Mouse (Mus musculus) left cerebral cortex, adult 11 months (tissue): ENCODE measurements around the gene Fat3.
A peak's percentile ranks its signal among the peaks of the same experiment; 100 is the strongest.

Source experiments
- DNase-seq: peaks from one replicate; pipeline ENCODE4 v3.0.0; 2022; ENCODE audit warnings: low spot score

Fat3 gene

DNA sequence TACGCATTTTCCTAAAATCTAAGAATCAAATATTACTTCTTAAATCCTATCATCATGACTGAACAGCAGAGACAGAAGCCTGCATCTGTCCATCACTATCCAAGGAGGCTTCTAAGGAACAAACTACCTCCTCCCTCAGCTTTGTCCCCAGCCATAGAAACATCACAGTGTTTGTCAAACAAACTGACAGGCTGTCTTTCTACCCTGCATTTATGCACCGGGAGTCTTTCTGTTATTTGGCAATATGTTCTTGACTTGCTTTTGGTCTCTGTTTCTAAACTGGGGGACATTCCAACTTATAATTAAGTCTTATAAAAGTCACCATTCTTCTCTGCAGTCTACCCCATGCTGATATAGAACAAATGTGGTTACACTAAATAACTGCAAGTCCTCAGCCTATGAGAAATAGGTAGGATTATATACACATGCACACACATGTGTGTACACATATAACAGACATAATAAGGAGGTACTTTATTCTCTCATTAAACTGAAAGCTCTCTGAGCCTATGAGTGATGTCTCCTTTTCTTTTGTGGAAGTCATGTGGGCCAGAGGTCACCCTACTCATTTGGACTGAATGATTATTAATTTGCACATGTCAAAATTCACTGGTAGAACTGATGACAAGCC is 244.4 kb downstream of the Fat3 start:
- DNase-seq, result no peak

DNA sequence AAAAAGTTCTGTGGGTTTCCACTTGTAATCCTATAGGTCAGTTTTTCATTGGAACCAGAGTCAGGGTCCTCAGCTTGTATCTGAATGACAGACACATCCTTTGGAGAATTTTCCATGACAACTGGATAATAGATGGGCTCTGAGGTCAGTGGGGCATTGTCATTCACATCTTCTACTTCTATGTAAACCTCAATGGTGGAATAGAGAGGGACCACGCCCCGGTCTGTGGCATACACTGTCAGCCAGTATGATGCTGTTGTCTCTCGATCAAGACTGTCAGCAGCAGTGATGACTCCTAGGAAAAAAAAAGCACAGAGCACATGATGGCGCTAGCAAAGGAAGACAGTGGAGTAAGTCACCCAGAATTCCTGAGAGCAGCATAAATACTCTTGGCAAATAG is 254.3 kb downstream of the Fat3 start:
- DNase-seq, result no peak

DNA sequence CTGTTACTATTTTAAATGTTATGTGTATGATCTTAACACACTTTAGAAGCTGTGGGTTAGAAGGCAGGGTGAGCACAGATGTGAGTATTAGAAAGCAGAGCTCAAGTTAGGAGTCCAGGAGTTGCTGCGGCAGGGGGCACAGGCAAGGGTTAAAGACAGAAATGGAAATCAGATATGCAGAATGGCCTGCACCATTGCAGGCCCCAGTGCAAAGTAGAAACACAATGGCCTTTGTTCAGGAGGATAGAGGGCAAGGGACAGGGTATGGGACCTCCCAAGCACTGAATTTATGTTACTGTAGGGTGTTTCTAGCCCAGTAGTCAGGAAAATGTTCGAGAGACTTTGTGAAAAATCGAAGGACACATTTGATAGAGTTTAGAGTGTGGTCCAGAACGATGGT is 269.5 kb downstream of the Fat3 start:
- no peak for DNase-seq

DNA sequence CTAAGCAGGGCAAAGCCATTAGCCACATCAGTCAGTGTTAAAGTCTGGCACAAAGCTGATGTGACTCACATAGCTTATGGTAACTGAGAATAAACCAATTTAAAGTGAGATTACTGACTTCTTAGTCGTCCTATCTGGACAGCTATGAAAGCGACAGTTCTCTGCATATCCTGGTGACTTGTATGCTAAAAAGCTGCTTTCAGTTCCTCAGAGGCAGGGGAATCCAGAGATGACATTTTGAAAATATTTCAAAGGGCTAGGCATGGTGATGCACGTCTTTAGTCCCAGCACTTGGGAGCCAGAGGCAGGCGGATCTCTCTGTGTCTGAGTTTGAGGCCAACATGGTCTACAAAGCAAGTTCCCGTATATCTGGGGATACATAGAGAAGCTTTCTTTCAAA is 272.2 kb downstream of the Fat3 start:
- DNase-seq, result no peak

DNA sequence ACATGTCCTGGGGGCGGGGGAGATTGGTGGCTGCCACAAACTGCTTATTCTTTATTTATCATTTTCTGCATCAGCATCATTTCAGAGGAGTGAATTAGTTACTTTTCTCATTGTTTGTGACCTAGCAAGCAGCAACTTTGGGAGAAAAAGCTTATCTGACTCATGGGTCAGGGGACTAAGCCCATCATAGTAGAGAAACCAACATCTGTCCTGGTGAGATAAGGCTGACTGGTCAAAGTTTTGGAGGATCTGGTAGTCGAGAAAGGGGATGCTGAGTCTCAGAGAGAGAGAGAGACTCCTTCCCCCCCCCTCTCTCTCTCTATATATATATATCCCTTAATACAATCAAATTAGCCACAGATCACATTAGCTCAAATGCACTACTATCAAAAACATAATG is 273.7 kb downstream of the Fat3 start:
- DNase-seq, result no peak

DNA sequence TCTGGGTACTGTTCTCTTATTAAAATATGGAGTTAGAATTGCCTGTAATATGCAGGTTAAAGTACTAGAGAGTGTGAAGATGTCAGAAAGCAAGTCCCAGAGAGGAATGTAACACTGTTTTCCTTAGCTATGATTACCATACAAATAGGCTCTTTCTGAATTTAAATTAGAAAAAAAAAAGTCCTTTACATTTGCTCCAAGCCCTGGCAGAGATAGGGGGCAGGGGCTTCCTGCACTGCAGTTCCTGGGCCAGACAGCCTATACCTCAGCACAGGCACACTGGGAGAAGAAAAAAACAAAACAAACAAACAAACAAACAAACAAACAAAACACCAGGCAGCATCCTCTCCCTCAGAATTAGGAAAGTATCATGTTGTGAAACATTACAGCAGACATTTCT is 274.5 kb downstream of the Fat3 start:
- DNase-seq, result no peak

DNA sequence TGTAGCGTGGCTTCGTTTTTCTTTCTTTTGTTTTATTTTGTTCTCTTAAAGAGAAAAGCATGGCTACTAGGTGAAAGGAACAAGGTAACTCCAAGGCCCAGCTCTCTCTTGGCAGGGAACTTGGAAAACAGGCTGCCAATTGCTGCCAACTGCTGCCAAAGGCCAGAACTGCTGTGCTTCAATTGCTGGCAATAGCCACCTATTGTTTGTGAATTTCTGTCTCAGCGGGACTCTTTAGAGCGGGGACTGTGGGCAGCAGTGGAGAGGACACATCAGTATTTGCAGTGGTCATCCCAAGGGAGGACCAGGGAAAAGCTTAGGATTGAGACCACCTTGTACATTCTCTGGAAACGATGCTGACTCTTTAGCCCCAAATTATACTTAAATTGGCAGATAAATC is 279.2 kb downstream of the Fat3 start:
- DNase-seq, result no peak

DNA sequence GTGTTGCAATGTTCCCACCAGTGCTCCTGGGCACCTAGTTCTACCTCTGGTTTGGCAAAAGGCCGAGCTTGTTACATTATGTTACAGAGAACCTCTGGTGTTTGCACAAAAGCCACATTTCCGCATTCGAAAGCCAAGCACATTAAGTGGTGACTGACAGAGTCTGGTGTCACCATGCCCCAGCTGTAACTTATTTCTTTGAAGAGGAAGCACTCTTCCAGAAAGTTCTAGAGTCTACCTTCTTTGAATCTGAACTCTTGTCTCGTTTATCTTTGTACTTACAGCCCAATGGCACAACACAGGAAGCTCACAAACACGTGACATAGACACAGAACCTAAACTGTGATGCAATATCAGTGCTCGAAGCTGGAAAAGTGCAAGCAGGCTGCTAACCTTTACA is 284.9 kb downstream of the Fat3 start:
- DNase-seq, result no peak

DNA sequence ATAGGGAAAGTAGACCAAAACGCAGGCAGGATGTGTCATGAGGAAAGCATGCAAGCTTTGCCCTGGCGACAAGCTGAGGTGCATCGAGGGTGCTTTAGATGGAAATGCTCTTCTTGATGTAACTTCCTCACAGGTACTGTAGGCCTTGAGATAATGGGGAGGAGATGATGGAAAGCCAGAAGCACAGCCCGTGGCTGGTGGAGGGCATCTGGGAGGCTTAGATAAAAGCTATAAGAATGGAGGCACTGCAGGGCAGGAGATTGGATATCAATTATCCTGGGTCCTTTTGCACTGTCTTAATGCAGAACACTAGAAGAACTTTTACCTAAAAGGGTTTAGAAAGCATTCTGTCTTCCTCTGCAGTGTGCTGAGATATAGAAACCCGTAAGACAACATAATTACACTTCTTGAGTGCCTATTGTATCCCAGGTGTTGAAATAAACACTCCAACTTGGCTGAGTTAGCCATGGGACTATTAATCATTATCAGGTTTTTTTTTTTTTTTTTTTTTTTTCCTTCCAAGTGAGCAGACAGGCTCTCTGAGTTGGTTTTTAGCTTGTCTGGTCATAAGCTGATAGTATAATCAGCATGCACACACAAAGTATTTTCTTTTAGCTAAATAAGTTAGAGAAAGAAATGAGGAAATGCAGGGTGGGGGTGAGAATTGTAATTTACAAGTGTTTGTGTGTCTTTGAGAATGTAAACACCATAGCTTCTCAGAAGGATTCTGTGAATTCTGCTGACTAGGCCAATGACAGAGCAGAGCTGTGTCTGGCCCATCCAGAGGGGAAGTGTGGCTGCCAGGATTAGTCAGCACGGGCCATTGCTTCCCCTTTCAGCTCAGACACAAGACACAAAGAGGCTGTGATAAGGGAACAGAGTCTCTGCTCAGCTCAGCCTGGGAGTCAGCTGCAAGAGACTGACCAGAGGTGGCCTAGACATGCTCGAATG is 286.1 kb downstream of the Fat3 start:
- peak; percentile 57 for DNase-seq

DNA sequence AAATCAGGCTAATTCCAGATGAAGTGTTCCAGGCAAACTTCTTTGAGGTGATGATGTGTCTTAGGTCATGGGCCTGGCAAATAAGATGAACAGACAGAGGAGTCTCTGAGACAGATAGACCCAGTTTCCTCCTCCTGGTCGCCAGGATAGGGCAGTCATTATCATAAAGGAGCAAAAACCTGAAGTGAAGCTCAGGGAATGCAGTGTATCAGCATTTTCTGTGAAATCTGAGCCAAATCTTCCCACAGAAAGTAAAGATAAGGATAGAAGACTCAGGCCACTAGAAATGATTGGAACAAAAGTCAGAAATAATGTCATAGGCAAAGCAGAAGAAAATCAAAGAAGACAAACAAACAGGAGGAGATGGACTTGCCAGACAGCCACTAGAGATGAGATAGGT is 287.8 kb downstream of the Fat3 start:
- no peak for DNase-seq

DNA sequence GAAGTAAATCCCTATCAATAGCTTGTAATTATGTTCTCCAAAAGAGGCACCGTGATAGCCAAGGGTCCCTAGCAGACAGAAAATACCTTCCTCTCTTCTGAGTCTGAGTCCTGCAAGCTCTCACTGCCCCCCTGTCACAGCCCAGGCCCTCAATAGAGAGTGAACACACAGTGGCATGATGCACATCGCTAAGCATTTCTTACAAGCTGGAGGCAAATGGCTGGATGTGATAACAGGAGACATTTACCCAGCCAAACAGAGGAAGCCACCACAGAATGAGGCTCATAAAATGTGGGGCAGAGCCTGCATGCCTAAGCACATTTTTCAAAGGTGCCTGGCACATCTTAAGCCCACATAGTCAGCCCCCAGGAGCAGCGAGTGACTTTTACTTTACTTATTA is 288.5 kb downstream of the Fat3 start:
- no peak for DNase-seq

DNA sequence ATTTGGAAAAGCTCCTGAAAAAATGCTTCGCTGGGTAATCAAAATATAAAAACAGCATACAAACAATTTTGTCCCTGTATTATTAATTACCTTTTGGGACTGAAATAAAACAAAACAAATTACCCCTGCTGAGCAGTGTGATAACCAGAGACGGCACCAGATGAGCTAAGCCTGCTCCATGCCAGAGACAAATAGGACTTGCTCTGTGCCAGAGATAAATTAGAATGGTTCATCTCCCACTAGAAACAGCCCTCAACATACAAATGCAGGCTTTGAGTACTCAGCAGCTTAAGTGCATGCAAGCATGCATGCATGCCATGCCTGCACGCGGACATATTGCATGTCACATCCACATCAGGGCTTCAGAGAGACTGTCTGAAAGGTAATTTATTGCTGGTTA is 288.9 kb downstream of the Fat3 start:
- DNase-seq, result no peak

DNA sequence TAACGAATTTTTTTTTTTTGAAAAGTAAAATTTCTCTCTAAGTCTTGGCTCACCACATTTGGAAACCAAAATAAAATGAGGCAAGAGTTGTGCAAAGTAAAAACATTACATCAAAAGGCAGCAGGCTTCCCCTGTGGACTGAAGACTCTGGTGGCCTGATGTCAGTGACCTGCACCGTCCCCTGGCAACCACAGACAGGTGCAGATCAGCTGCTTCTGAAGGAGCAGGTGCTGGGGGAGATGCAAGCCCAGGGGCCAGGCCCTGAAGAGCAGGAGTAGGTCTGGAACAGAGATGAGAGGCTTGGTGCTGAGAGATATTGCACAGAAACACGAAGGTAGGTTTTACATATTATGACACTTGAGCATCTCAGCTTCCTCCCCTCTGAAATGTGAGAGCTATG is 289.6 kb downstream of the Fat3 start:
- DNase-seq, result no peak

DNA sequence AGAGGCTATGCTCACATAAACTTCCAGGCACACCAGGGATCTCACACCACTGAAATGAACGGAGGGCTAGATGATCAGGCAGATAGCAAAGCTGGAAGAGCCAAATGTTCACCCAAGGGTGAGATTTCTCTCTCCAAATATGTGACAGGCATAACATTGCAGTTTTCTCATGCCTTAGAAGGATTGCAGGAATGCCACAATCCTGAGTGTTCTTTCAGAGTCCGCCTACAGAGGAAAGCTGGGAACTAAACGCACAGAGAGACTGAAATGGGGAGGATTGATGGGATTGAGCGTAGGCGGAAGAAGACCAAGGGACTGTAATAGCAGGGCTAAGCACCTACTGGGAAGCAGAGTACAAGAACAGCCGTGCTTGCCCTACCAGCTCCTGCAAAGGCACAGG is 298.8 kb downstream of the Fat3 start:
- no peak for DNase-seq

DNA sequence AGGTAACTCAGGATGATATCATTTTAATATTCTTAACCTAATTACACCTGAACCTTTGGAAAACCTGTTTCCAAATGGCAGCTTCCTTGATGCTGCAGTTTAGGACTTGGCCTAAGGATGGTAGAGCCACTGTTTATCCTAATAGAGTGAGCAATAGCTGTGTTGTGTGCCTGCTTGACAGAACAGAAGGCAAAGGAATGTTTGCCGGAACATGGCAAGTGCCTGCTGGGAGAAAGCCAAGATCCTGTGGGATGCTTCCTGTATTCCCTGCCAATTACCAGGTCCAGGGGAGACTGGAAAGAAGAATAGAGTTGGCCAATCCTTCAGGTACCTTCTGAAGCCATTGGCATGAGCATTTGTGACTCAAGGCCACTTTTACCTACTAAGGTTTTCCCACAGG is 300.1 kb downstream of the Fat3 start:
- DNase-seq, result no peak

DNA sequence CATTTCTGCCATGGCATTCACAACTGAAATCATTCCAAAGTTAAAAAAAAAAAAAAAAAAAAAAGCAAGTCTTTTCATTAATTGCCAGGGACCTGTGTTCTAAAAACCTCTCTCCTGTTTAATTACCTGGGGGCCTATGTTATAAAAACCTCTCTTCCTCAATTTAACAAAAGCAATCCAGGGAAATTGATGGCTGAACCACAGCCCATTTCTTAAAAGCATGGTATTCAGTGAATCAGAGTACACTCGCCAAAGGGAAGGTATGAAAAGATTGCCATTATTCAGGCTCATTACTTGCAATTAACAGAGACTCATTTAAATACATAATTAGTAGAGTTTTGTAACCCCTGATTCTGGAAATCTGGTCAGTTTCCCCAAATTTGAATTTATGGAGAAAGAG is 314.6 kb downstream of the Fat3 start:
- no peak for DNase-seq

DNA sequence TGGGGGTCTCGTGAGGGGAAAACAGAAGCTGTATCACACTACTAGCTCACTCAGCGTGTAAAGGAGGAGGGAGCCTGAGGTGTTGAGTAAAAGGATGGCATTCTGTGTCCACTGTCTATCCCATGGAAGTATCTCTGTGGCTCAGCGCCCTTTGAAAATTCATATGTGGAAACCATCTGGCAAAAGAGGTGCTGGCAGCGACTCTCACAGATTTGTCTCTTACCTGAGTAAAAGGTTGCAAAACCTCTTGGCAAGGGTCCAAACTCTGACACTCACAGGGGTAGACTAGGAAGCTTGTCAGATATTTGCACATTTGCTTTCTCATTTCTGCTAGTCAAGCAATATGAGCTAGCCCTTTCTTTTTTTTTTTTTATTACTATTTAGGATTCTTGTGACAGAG is 331.8 kb downstream of the Fat3 start:
- no peak for DNase-seq

DNA sequence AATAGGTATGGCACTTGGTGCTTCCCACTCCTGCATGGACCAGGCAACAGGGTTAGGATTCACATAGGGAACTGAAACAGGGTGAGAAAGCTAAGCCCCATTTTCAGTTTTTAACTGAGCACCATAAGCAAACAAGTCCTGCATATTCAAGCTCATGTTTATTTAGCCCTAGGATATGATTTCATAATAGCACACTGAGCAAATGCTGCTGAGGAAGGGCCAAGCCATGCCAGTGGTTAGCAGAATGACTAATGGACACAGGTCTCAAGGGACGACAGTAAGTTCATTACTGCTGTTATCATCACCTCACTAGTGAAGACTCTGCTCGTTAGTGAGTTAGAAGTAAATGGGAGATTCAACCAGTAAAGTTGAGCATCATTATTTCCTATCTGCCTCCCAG is 333.0 kb downstream of the Fat3 start:
- no peak for DNase-seq

DNA sequence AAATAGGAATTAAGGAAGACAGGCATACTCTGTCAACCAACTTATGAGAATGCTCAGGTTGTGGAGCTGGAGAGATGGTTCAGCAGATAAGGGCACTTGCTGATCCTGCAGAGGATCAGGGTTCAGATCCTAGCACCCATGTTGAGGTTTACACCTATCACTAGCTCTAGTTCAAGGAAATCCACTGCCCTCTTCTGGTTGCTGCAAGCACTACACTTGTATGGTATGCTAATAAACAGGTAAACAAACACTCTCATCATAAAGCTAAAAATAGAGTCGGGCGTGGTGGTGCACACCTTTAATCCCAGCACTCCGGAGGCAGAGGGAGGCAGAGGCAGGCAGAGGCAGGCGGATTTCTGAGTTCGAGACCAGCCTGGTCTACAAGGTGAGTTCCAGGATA is 341.7 kb downstream of the Fat3 start:
- DNase-seq, result no peak

DNA sequence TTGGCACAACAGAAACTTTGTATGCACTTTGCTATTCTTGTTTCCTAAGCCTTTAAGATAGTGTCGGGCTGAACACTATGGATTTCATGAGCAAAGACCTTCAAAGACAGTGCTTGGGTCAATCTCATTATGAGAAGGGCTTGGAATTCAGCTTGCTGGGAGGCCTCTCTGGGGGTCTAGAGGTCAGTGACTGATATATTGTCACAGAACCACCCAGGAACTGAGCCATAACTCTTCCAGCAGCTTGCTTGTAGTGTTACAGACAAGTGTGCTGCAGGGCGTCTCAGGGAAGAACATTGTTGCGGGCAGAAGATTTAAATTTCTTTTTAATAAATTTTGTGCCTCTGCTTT is 347.5 kb downstream of the Fat3 start:
- DNase-seq, result no peak

DNA sequence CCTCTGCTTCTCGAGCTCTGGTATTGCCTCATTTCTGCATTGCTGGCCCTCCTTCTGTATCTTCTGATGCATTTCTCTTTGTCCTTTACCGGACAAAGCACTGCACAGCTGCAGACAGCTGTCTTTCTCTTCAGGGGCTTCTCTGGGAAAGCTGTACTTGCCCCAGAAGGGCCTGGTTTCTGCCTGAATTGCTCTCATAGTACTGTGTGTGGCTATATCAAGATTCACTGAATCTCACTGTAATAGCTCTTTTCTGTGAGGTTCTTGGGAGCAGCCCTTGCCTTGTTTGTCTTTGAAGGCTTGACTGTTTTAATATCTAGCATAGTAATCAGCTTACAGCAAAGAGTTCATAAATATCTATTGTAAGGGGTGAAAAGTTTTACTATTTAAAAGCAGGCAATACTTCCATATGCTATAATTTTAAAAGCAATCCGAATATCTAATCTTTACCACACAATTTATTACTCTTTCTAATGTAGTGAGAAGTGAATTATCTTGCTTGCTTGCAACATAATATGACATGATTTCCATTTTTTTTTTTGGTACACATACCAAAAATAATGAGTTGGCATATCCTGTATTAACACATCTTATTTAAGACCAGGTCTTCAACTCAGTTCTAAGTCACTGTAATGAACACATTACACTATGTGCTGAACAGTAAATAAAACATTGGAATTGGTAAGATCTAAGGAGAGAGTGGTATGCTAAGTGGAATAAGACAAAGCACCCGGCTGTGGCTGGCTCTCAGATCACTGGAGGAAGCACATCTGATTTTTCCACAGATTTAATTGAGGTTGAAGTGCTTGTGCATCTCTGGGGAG is 348.1 kb downstream of the Fat3 start:
- no peak for DNase-seq

DNA sequence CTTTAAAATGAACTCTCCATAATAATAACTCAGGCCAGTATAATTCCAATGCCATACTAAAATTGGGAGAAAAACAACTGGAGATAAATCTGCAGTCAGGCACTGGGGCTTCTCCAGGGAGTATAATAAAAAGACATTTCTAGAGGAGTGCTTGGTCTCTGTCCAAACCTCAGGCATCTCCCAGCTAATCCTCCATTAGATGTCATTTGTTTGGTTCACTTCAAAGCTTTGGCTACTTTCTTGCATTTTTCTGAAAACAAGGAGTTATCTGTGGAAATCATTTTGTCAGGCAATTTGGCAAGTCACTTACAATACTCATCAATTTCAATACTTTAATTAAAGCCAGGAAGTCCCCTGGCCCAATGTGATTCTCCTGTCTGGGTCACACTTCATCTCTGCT is 351.0 kb downstream of the Fat3 start:
- no peak for DNase-seq

DNA sequence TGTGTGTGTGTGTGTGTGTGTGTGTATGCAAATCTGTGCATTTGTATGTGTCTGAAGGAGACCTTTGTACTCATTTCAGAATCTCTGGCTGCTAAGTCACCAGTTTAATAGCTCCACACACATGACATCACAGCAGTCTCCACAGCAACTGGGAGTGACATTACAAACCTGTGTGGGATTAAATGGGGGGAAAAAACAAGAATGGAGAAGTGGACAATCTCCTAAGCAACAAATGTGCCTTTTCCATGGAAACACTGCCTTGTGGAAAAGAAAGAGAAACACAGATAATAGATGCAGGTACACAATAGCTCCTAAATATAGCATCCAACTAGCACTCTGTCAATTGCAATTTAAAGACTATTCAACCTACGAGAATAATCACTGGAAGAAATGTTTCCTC is 353.4 kb downstream of the Fat3 start:
- DNase-seq, result no peak
